Mouse (Mus musculus): ENCODE measurements around the gene Parp9.

GRCm38 (mm10) chr16:35984471-35984870 is 46.2 kb downstream of the Parp9 start:
- no peak for TF ChIP-seq CTCF (conservative IDR thresholded peaks at IDR 0.05; ENCODE audit: low read length)
- TF ChIP-seq POU5F1 (IDR thresholded peaks at IDR 0.05; ENCODE audit: borderline replicate concordance, low read length), result no peak
- TF ChIP-seq NANOG (IDR thresholded peaks at IDR 0.05; ENCODE audit: borderline replicate concordance, low read length), result no peak

Measured in E14TG2a.4 (cell line).